Mouse (Mus musculus) kidney, postnatal 36 days (tissue): ENCODE data around the gene Rtl10.
"Not testable (repeated sequence)": the region's sequence is repeated elsewhere in the genome, so short reads cannot be mapped to it uniquely, and the experiment has no call there.

ENCODE experiments used
- DNase-seq, 2 experiments: peaks; one replicate each; pipeline ENCODE4 v3.0.0; 2021 to 2022; ENCODE audit warnings: mixed read lengths in 2 of 2

Rtl10 gene

DNA sequence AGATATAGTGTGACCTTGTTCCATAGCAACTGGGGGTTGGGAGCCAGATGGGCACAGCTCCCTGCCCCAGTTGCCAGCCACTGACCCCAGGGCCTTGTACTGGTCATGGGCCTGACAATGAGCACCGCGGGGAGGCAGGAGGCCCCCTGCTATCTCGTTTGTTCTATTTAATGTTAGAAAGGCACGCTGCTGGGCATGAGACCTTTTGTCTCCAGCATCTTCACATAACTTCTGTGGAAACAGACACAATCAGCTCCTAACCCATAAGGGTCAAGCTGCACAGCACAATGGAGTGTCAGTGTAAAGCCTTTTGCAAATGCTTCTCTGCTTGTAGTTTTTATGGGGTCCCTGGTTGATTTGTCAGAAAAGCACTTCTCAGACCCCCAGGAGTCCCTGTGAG is 14.3 kb upstream of the Rtl10 start:
- DNase-seq, result no peak

DNA sequence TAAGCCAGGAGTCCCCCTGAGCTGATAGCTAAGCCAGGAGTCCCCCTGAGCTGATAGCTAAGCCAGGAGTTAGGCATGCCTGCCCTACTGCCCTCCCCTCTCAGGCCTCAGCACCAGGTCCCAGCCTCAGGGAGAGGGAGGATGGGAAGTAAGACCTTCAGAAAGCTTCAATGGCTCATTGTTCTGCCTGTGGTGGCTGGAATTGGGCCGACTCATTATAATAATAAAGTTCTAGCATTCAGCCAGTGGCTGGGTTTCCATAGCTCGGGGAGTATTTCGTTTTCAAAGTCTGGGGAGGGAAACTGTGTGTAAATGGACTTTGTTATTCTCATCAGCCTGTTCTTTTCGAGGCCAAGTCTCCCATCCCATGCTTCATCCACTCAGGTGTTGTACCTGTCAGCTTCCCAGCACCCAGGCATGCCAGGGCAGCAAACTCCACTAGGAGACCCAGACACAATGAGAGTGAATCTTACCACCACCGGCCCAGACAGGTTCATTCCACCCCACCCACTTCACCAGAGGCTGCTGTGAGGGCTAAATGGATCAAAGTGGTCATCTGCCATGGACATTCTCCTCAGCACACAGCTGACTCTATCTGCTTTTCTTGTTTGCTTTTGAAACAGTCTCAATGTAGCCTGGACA is 13.8 kb upstream of the Rtl10 start:
- no peak for DNase-seq

DNA sequence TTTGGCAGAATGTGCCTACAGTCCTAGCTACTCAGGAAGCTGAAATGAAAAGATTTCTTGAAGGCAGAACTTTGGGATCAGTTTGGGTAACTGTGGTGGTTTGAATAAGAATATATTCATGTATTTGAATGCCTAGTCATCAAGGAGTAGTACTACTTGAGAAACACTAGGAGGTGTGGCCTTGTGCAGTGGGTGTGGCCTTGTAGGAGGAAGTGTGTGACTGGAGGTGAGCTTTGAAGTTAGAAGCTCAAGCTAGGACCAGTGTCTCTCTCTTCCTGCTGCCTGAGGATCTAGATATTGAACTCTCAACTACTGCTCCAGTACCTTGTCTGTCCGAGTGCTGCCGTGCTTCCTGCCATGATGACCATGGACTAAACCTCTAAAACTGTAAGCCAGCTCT is 12.6 kb upstream of the Rtl10 start:
- no peak for DNase-seq

DNA sequence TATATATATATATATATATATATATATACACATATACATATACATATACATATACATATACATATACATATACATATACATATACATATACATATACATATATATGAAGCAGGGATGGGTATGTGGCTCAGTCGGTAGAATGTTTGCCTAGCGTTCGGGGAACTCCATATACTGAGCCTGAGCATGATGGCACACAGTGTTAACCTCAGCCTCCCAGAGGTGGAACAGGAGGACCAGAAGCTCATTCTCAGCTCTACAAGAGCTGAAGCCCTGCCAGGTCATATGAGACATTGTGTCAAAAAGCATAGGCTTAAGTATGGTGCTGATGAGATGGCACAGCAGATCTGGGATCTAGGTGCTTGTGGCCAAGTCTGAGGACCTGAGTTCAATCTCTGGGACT is 8.4 kb upstream of the Rtl10 start:
- no peak for DNase-seq

DNA sequence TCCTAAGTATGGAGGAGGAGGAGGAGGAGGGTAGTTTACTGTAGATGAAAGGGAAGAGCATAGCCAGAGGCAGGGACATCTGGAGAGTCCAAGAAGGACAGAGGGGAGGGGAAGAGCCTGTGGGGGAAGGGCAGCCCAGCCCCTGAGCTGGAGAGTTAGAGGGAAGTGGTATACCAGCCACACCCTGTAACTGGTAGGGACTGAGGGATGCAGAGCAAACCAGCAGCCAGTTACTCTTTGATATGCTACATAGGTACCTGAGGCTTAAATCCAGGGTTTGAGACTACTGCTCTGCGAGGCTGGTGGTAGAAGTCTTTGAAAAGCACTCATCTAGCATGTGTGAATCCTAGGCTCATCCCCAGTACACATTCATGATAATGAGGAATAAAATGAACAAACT is 7.8 kb upstream of the Rtl10 start:
- no peak for DNase-seq

DNA sequence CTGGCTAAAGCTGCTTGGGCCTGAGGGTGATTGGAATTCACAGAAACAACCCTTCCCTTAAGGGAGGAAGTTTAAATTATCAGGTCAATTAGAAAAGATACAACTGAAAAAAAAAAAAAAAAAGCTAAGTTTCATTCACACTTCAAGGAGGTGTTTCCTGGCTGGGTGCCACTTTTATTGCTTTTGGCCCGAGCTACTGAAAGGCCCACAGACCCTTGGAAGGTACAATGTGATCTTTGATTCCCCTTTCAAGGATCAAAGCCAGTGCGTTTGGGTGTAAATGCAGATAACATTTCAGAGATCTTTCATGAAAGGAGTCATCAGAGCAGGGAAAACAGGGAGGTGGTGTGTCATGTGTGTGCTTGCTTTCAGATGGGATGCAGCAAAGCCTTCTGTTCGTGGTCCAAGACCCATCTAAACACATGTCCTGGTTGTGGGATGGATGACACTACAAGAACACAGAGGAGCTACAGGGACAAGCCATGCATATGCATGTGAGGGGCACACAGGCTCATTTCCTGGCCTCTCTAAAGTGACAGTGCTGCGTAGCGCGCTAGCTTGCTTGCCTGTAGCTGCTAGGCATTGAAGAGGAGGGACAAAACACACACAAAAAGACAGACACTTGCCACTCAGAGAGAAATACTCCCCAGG is 711 bp upstream of the Rtl10 start:
- DNase-seq, result peak; percentile 46 to 48

DNA sequence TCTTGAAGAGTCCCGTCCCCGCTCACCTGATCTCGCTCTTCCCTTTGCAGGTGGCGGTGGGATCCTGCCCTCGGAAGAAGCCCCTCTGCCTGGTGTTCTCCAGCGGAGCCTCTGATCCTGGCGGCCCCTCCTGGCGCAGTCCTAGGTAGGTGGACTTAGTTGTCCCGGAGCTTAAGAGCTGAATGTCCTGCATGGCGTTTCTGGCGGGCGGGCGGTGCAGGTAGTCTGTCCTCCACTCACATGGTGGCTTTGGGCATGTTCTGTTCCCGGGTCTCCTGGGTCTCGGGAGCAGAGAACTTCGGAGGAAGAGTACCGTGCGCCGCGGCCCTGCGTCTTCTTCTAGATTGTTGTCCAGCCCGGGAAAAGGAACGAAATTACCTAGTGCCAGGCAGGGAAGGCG is 295 bp downstream of the Rtl10 start:
- peak; percentile 18 to 58 for DNase-seq

DNA sequence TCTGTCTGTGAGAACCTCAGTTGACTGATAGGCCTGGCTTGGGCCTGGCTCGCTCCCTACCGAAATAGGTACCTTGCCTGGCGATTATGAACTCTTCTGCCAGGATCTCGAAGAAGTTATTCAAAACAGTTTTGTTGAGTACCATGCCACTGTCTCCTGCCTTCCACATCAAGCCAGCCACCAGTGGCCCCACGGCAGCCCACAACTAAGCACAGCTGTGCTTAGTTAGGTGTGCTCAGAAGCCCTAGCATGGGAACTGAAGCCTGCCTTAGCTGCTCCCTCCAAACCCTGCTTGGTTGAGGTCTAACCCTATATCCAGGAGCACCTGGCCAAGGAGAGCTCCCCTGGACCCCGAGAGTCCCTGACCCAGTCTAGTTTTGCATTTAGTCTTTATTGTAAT is 2.8 kb downstream of the Rtl10 start:
- DNase-seq, result no peak

DNA sequence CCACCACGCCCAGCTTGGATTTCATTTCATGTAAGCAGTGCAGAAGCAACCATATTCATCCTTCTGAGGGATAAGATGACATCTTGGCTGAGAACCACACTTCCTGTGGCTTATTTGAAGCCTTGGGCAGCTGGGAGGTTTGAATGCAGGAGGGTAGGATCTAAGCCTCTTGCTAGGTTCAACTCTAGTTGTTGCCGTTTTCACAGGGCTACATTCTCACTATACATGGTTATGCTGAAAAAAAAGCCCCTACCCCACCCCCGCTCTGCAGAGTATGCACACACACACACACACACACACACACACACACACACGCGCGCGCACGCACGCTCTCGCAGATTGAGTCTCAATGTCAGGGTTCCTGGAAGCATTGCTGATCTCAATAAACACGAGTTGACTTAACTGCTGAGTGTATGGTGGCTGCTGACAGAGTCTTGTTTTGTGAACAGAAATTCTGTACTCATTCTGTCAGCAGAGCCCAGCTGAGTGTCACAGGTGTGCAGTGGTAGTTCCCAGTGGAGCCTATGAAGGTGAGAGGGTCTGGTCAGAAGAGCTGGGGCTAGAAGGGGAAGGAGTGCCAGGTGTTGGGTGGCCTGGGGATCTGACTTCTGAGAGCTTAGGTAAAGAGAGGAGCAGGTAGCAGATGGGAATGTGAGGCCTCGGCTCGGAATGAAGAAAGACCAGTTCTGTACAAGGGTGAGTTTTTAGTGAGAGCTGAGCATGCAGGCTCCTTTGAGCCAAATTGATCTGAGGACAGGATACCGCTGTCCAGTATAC is 5.1 kb downstream of the Rtl10 start:
- no peak for DNase-seq

DNA sequence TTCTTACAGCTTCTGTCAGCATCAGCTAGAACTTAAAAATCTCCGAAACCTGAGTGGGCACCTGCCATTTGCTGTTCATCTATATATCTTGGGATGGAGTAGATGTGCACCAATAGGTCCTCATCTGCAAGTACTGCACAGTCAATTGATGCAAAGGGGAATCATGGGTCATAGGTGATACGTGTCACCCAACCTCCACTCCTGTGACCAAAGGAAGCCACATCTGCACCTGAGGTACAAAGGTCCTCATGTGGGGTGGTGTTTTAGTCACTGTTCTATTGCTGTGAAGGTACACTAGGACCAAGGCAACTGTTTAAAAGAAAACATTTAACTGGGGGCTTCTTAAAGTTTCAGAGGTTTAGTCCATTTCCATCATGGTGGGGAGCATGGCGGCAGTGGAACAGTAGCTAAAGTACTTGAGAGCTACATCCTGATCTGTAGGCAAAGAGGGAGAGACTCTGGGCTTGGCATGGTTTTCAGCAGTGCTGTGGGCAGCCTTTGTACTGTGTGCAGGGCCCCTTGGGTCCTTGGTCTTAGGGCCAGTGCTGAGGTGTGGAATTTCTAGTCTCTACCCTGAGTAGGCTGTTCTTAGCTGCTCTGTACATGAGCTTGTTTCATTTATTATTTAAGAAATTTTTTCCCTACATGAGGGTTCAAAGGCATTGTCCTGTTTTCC is 8.0 kb downstream of the Rtl10 start:
- no peak for DNase-seq

DNA sequence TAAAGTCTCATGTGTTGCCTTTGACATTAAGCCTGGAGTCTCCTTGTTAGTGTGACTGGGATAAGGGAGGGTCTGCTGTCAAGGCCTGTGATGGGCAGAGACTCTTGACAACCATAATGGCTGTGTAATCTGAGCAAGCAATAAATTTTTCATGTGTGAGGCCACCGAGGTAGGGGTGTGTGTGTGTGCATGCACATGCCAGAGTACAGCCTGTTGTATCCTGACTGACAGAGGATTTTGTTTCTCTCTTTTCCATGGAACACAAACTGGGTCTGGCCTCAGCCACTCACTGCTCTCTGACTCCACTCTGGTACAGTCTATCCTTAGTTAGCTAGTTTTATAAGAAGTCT is 8.5 kb downstream of the Rtl10 start:
- DNase-seq, result no peak

DNA sequence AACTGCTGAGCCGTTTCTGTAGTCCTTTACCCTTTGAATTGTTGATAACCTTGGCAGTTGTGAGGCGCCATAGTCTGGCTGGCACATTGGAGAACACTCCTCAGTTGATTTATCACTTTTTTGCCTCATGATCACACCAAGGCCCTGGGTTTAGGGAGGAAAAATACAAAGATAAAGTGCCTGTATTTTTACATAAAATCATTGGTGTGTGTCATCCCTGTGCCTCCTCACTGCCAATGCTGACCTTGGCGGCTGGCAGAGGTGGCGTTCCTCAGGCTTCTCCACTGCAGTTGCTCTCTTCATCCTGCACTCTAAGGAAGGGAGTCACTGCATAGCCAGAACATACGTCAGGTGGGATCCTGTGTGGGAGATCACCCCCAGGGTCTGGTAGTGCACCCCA is 13.0 kb downstream of the Rtl10 start:
- DNase-seq, result no peak

DNA sequence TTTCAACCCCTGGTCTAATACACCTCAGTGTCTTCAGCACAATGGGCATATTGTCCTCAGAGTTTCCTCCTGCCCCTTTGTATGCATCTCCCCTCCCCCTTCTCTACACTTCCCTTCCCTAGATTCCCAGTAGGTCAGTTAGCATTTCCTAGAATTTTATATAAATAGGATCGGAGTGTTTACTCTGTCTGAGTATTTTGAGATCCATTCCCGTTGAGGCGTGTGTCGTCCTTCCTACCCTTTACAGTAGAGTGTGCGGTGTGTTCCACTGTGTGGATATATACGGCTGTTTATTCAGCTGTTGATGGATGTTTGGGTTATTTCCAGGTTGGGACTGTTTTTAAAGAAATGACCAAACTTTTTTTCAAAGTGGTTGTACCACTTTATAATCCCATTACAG is 14.8 kb downstream of the Rtl10 start:
- no peak for DNase-seq

DNA sequence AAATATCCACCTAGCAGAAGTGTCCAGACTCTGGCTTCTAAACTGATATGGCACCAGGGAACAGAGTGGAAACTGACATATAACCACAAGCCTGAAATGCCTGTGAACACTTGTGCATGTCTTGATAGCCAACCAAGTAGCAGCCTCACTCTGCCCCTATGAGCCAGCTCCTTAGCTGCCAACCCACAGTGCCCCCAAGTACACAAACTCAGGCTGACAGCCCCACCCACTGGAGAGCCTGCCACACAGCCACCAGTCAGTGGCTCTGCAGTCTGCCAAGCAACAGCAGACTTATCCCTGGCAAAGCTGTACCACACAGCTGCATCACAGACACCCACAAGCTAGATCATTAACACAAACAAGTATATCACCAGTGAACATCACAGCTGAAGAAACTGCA is 19.4 kb downstream of the Rtl10 start:
- DNase-seq, result peak in 1 of 2 experiments; percentile 27

DNA sequence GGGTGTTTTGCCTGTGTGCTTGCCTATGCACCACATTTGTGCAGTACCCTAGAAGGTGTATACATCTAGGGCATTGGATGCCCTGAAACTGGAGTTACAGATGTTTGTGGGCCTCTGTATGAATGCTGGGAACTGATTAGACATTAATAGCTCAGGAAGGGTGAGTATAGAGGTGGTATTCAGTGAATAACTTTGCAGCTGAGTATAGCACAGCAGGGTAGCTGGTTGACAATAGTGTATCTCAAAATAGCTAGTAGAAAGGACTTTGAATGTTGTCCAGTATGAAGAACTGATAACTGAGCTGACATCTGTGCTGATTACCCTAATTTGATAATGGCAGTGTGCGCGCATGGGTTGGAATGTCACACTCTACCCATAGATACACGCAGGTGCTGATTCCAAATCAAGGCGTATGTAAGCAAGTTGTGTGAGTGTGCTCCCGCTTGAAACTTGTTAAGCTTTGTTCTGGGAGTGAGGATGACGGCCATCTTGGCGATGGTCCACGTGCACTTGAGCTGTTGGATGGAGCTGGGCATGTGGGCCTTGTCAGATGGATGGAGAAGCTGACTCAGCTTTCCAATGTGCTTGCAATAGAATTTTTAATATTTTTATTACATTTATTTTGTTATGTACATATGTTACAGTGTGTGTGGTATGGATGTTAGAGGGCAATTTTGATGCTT is 25.0 kb downstream of the Rtl10 start:
- no peak for DNase-seq

DNA sequence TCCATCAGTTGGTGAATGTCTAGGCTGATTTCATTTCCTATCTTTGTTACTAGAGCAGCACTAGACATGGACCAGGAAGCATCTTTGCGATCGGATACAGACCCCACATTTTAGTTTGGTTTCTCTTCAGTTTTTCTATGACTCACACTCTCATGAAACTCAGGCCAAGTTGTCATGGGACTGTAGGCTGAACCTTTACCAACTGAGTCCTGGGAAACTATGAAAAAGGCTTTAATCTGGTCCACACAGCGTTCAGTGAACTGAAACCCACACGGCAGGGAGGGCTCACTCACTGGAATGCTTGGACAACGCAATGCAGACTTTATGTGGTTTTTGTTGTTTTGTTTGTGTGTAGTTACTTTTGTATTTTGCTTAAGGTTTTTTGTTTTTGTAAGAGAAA is 30.0 kb downstream of the Rtl10 start:
- no peak for DNase-seq

DNA sequence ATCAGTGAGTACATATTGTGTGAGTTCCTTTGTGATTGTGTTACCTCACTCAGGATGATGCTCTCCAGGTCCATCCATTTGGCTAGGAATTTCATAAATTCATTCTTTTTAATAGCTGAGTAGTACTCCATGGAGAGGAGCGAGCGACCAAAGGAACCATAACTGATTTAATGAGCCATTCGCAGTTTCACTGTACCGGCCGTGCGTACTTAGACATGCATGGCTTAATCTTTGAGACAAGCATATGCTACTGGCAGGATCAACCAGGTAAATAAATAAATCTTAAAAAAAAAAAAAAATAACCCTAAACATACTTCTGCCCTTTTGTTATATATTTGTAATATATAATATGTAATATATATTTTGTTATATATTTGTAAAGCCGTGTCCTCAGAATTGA is 34.4 kb downstream of the Rtl10 start:
- not testable (repeated sequence) for DNase-seq

DNA sequence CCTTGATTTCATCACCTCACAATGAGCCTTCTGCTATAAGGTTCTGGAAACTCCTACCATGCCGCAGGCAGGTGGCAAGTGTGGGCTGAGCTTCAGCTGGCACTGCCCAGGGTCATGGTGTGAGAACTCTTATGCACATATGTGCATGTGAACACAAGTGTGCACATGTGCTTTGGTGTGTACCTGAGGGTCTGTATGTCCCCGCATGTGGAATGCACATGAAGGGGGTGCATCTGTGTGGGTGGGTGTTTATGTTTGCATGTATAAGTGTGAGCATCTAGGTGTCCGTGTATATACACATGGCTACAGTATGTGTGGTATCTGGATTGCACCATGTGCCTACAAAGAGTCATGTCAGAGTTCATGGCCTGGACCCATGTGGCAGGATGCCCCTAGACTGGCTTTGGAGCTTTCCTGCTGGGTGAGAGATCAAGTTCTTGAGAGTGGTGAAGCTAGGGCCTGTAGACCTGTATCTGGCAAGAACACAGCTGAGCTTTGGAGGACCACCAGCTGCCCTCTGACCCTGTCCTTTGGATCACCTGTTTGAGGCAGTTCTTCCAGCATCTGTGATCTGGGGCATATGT is 38.8 kb downstream of the Rtl10 start:
- no peak for DNase-seq

DNA sequence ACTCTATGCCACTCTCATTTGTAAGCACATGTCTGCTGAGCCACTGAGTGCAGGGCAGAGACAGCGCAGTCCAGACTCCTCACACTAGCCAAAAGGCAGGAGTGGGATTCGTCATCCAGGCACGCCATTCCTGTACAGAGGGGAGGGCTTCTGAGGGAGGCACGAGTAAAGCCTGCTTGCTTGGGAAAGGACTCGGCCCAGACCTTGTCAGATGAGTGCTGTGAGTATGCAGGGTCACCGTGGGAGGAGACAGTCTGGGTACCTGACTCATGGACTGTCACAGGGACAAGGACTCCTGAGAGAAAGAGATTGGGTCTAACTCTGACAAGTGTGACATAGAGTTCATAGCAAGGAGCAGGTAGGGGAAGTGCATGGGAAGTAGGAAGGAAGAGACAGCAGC is 40.6 kb downstream of the Rtl10 start:
- DNase-seq, result no peak

DNA sequence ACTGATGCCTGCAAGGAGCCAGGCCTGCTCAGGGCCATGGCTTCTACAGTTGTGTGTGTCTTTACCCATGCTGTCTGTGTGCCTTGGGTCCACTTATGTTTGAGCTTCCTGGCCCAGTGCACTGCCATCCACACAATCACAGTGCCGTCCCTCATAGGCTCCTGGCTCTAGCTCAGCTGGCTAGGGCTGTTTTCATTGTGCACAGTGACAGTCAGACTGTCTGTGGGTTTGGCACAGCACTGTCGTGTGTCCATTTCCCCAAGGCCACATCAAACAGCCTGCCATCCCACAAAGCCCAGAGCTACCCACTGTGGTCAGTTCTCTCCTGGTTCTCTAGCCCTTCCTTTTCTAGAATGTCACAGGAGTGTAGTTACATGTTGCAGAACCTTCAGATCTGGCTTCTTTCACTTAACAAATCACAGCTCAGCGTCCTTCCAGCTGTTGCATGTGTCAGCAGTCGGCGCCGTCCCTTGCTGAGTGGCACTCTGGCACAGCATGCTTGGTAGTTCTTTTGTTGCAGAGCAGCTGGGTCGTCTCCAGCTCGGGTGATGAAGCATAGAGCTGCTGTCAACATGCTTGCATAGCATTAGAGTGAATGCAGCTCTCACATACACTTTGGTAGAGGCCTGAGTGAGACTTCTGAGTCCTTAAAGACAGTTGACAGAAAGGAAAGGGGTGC is 44.6 kb downstream of the Rtl10 start:
- no peak for DNase-seq

DNA sequence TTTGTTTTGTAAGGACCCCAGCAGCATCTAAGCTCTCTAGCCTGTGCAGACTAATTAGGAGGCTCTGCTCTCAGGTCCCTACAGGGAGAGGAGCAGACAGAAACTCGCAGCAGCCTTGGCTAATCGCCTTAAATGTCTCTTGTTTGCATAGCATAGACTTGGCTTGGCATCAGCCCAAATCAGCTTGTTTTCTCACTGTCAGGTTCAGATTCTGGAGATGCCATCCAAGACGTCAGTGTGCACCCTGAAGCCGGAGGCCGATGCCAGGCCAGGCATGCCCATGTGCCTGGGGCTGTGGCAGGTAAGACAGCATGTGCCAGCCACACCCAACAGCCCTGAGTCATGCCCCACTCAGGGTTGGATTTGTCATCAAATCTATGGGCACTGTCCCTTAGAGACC is 49.2 kb downstream of the Rtl10 start:
- DNase-seq, result no peak
